Mouse (Mus musculus): ENCODE results near the gene N4bp2. TPM values are rescaled to one million over a fixed set of nuclear protein-coding genes. Genes with fewer than 3 reads are reported as not detected.

The N4bp2 gene
- polyA plus RNA-seq, 1 experiment from 2014 or later = 12.1 TPM

DNA sequence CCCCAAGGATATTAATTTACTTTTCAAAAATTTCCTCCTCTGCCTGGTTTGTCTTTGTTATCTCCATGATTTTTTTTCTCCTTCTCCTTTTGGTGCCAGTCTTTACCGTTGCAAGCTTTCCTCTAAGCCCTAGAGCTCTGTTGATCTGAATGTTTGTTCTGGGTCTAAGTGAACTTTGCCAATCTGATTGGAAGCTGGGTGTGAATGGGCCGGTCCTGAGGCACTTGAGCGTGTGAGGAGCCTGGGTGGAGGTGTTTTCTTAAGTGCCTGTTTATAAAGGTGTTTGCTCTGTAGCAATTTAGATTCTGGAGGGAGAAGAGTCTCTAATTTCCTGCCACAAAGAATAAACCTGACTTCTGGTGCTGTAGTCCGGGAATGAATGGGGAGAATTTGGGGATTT, 11.3 kb upstream of the N4bp2 start:
- H3K4me2 ChIP-seq (replicated peaks; ENCODE audit: low read depth) = no peak overlapping the region
- H3K9ac ChIP-seq (ENCODE audit: low read depth, low read length) = no peak overlapping the region
- no peak overlapping the region for H3K27ac ChIP-seq (ENCODE audit: low read depth, low read length)
- H3K4me1 ChIP-seq (replicated peaks; ENCODE audit: control insufficient read depth, insufficient read depth, low read length) = no peaks in the 10 kb centered on the region
- H3K27me3 ChIP-seq (replicated peaks; ENCODE audit: control insufficient read depth, insufficient read depth, low read length) = no peaks in the 10 kb centered on the region
- TF ChIP-seq CTCF (IDR thresholded peaks at IDR 0.05; ENCODE audit: low read depth) = no peak
- 17% methylated on average over 4 of the region's 4 CpGs for WGBS
- ATAC-seq = 0 out of 2 replicates have a peak, but pooled peaks have one; percentile 46
- H3K36me3 ChIP-seq (ENCODE audit: control insufficient read depth, insufficient read depth) = no peaks in the 10 kb centered on the region
- no peak overlapping the region for H3K4me3 ChIP-seq (ENCODE audit: low read depth, low read length)
- H3K9me3 ChIP-seq (ENCODE audit: control insufficient read depth) = no peaks in the 10 kb centered on the region

DNA sequence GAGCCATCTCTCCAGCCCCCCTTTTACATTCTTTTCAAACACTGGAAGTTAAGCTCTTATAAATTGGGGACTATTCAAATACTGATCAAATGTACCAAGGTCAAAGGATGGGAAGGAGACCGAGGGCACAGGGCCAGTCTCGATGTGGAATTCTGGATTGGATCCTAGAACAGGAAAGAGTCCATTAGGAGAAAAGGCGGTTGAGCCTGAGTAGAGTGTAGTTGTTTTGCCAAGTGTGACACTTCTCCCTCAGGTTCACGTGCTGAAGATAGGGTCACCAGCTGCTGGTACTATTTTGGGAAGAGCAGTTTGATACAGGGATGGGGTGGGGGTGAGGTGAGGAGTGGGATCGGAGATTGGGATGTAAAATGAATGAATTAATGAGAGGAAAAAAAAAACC, 7.5 kb upstream of the N4bp2 start:
- Histone ChIP-seq H3K36me3 (ENCODE audit: control insufficient read depth, insufficient read depth) (no peaks in the 10 kb centered on the region), H3K27ac (ENCODE audit: low read depth, low read length) (no peak overlapping the region), H3K9ac (ENCODE audit: low read depth, low read length) (no peak overlapping the region), H3K4me1 (replicated peaks; ENCODE audit: control insufficient read depth, insufficient read depth, low read length) (no peaks in the 10 kb centered on the region), H3K27me3 (replicated peaks; ENCODE audit: control insufficient read depth, insufficient read depth, low read length) (no peaks in the 10 kb centered on the region), H3K4me3 (ENCODE audit: low read depth, low read length) (no peak overlapping the region), H3K4me2 (replicated peaks; ENCODE audit: low read depth) (no peak overlapping the region), H3K9me3 (ENCODE audit: control insufficient read depth) (no peaks in the 10 kb centered on the region)
- WGBS = 80% methylated on average over 5 of the region's 5 CpGs
- no peak for ATAC-seq
- no peak for TF ChIP-seq CTCF (IDR thresholded peaks at IDR 0.05; ENCODE audit: low read depth)

DNA sequence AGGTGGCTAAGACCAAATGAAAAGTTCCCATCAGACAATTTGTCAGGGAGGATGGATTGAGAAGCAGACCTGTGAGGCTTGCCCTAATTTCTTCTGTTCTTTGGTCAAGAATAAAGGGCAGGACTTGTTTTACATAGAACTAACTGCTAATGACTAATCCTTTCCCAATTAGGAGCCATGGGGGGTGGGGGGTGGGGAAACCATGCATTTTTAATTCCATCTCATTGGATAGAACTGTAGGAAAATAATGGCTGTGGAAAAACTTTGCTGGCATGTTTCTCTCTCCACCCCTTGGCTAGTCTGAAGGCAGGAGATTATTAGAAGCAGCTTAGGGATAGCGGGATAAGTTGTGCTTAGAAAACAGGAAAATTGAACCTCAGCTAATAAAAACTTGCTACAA, 6.2 kb upstream of the N4bp2 start:
- Histone ChIP-seq H3K27ac (ENCODE audit: low read depth, low read length) (no peak overlapping the region), H3K9me3 (ENCODE audit: control insufficient read depth) (no peaks in the 10 kb centered on the region), H3K27me3 (replicated peaks; ENCODE audit: control insufficient read depth, insufficient read depth, low read length) (no peaks in the 10 kb centered on the region), H3K4me2 (replicated peaks; ENCODE audit: low read depth) (no peak overlapping the region), H3K4me1 (replicated peaks; ENCODE audit: control insufficient read depth, insufficient read depth, low read length) (no peaks in the 10 kb centered on the region), H3K9ac (ENCODE audit: low read depth, low read length) (no peak overlapping the region), H3K36me3 (ENCODE audit: control insufficient read depth, insufficient read depth) (no peaks in the 10 kb centered on the region), H3K4me3 (ENCODE audit: low read depth, low read length) (no peak overlapping the region)
- no peak for TF ChIP-seq CTCF (IDR thresholded peaks at IDR 0.05; ENCODE audit: low read depth)
- 89% methylated on average over 1 of the region's 1 CpGs for WGBS
- ATAC-seq = no peak

DNA sequence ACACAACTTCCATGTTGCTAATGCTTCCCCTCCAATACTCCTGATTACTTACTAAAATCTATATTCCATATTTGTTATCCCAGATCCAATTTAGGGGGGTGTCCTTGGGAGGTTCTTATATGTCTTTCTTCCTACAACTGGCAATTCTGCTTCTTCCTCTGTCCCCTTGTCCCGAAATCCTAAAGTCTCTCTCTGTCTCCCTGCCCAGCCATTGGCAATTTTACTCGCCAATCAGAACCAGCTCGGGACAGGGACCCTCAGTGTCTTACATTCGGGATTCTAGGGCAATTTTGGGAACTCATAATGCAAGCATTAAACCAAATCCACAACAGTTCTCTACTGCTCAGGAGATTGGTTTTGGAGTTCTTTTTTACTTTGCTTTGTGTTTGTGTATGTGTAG, 3.3 kb upstream of the N4bp2 start:
- 92% methylated on average over 4 of the region's 4 CpGs for WGBS

DNA sequence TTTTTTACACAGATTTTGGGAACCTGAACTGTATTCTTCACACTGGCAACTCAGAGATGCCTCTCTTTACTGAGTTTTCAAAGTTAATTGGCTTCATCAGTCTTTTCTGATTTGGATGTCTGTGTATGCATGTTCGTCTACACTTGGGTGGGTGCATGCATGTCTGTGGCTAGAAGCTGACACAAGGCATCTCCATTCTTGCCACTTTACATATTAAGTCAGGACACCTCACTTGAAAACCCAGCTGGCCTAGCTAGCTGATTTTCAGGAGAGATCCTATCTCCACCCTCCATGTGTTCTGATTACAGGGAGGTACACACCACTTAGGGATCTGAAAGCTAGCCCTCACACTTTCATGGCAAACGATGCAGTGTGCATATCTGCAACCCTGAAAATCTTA, 2.7 kb upstream of the N4bp2 start:
- H3K4me1 ChIP-seq (replicated peaks; ENCODE audit: control insufficient read depth, insufficient read depth, low read length) = no peaks in the 10 kb centered on the region
- WGBS = 77% methylated on average over 2 of the region's 2 CpGs
- ATAC-seq = no peak
- H3K9me3 ChIP-seq (ENCODE audit: control insufficient read depth) = no peaks in the 10 kb centered on the region
- no peaks in the 10 kb centered on the region for H3K27me3 ChIP-seq (replicated peaks; ENCODE audit: control insufficient read depth, insufficient read depth, low read length)
- no peak overlapping the region for H3K4me2 ChIP-seq (replicated peaks; ENCODE audit: low read depth)
- H3K9ac ChIP-seq (ENCODE audit: low read depth, low read length) = no peak overlapping the region
- no peak overlapping the region for H3K27ac ChIP-seq (ENCODE audit: low read depth, low read length)
- TF ChIP-seq CTCF (IDR thresholded peaks at IDR 0.05; ENCODE audit: low read depth) = no peak
- no peak overlapping the region for H3K4me3 ChIP-seq (ENCODE audit: low read depth, low read length)
- no peaks in the 10 kb centered on the region for H3K36me3 ChIP-seq (ENCODE audit: control insufficient read depth, insufficient read depth)

More for the DNA sequence above, 3.3 kb upstream of the N4bp2 start:
- Histone ChIP-seq H3K4me3 (ENCODE audit: low read depth, low read length) (no peak overlapping the region), H3K9me3 (ENCODE audit: control insufficient read depth) (no peaks in the 10 kb centered on the region), H3K4me2 (replicated peaks; ENCODE audit: low read depth) (no peak overlapping the region), H3K36me3 (ENCODE audit: control insufficient read depth, insufficient read depth) (no peaks in the 10 kb centered on the region), H3K9ac (ENCODE audit: low read depth, low read length) (no peak overlapping the region), H3K27me3 (replicated peaks; ENCODE audit: control insufficient read depth, insufficient read depth, low read length) (no peaks in the 10 kb centered on the region), H3K4me1 (replicated peaks; ENCODE audit: control insufficient read depth, insufficient read depth, low read length) (no peaks in the 10 kb centered on the region), H3K27ac (ENCODE audit: low read depth, low read length) (no peak overlapping the region)
- TF ChIP-seq CTCF (IDR thresholded peaks at IDR 0.05; ENCODE audit: low read depth) = no peak
- no peak for ATAC-seq

DNA sequence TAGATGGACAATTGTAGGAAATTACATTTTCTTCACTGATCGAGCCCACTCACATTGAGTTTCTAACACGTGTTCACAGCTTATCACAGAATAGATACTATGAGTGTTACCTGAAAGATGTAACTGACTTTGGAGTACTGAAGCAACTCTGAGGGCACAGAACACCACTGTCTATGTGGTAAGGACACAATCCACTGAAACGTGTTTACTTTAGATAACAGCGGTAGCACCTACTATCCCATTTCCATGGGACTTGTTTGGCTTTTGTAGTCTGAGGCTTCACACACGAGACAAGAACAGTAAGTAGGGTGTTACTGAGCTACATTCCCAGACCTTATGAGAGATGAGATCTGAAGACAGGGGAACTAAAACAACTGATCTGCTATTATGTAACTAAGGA, 2.3 kb upstream of the N4bp2 start:
- no peak overlapping the region for H3K4me2 ChIP-seq (replicated peaks; ENCODE audit: low read depth)
- H3K27ac ChIP-seq (ENCODE audit: low read depth, low read length) = no peak overlapping the region
- no peaks in the 10 kb centered on the region for H3K4me1 ChIP-seq (replicated peaks; ENCODE audit: control insufficient read depth, insufficient read depth, low read length)
- no peak overlapping the region for H3K4me3 ChIP-seq (ENCODE audit: low read depth, low read length)
- no peak for ATAC-seq
- H3K9me3 ChIP-seq (ENCODE audit: control insufficient read depth) = no peaks in the 10 kb centered on the region
- no peak overlapping the region for H3K9ac ChIP-seq (ENCODE audit: low read depth, low read length)
- no peak for TF ChIP-seq CTCF (IDR thresholded peaks at IDR 0.05; ENCODE audit: low read depth)
- no peaks in the 10 kb centered on the region for H3K27me3 ChIP-seq (replicated peaks; ENCODE audit: control insufficient read depth, insufficient read depth, low read length)
- H3K36me3 ChIP-seq (ENCODE audit: control insufficient read depth, insufficient read depth) = no peaks in the 10 kb centered on the region
- 43% methylated on average over 5 of the region's 5 CpGs for WGBS

DNA sequence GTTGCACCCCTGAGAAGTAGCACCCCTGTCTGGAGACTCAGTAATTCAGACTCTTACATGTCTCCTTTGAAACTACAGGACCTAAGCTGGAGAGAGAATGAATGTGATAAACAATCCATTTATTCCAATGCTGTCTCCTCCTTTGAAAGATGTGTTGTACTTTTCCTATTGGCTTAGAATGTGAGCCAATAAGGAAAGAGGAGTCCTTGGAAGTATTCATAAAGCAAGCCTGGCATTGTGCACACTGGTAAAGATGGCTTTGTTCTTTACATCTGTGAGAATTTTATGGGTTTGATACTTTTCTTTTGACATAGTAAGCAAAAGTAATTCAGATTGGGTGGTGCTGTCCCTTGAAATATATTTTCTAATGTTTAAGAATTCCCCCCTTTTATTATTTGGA, 1.4 kb upstream of the N4bp2 start:
- no peak for TF ChIP-seq CTCF (IDR thresholded peaks at IDR 0.05; ENCODE audit: low read depth)
- H3K4me1 ChIP-seq (replicated peaks; ENCODE audit: control insufficient read depth, insufficient read depth, low read length) = no peaks in the 10 kb centered on the region
- no peak overlapping the region for H3K27ac ChIP-seq (ENCODE audit: low read depth, low read length)
- no peak overlapping the region for H3K4me2 ChIP-seq (replicated peaks; ENCODE audit: low read depth)
- H3K36me3 ChIP-seq (ENCODE audit: control insufficient read depth, insufficient read depth) = no peaks in the 10 kb centered on the region
- no peaks in the 10 kb centered on the region for H3K9me3 ChIP-seq (ENCODE audit: control insufficient read depth)
- no peak overlapping the region for H3K9ac ChIP-seq (ENCODE audit: low read depth, low read length)
- no peak overlapping the region for H3K4me3 ChIP-seq (ENCODE audit: low read depth, low read length)
- no peak for ATAC-seq
- no peaks in the 10 kb centered on the region for H3K27me3 ChIP-seq (replicated peaks; ENCODE audit: control insufficient read depth, insufficient read depth, low read length)
